Mouse (Mus musculus): ENCODE measurements at regions not wholly inside any gene's neighbourhood (a gene's known extent, or its start where the extent isn't known, plus 50 kb on each side); places are given as distances from the start of the nearest gene placed in this dataset.

DNA sequence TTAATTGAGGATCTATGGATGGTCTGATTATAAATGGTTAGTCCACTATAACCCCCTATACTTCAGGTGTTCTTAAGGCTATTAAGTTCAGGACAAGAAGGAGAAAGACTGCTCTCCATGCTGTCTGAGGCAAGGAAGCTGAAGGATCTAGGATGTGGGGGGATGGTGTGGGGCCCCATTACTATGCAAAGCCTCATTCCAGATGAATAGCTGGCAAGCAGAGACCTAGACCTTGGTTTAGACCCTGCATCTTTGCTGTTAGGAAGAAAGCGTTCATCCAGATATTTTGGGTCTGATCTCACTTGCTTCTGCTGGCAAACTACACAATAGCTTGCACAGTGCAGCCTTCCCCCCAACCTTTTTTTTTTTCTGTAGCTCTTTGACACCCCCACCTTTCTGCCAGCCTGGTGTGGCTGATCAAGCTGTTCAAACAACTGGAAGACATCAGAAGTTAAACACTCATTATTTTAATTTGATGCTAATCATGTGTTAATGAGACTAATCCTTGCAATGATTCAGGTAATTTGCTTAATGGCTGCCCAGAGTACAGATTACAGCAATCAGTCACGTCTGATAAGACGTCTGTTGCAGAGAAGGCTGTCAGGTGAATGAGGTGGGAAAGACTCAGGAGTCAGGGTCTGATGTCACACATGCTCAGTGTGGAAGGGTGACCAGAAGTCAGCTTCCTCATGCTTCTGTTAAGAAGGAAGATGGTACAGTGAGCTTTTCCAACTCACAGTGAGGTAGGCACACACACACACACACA is 80.9 kb upstream of the Gk2 start:
- H3K4me1 ChIP-seq (ENCODE audit: control insufficient read depth, insufficient read depth, low read length), result no peaks in the 10 kb centered on the region
- no peak overlapping the region for H3K4me3 ChIP-seq (replicated peaks; ENCODE audit: control insufficient read depth, low read depth, low read length)
- WGBS, result 36% methylated on average over 3 of the region's 3 CpGs
- H3K27ac ChIP-seq (ENCODE audit: control insufficient read depth, insufficient read depth, low read depth, low read length, poor library complexity), result no peak overlapping the region
- TF ChIP-seq CTCF (IDR thresholded peaks at IDR 0.05; ENCODE audit: control insufficient read depth, insufficient read depth, low read length) (no peak), POLR2A (IDR thresholded peaks at IDR 0.05; ENCODE audit: borderline replicate concordance, control insufficient read depth, low read depth, low read length) (no peak)

- TF ChIP-seq CTCF (IDR thresholded peaks at IDR 0.05; ENCODE audit: control insufficient read depth, insufficient read depth, low read length), result no peak
- H3K27ac ChIP-seq (ENCODE audit: control insufficient read depth, insufficient read depth, low read depth, low read length, poor library complexity), result no peak overlapping the region
- no peaks in the 10 kb centered on the region for H3K4me1 ChIP-seq (ENCODE audit: control insufficient read depth, insufficient read depth, low read length)
- WGBS, result 76% methylated on average over 5 of the region's 5 CpGs
- H3K4me3 ChIP-seq (replicated peaks; ENCODE audit: control insufficient read depth, low read depth, low read length), result no peak overlapping the region
Measured at GRCm38 (mm10) chr5:97533733-97534132, 76.9 kb upstream of the Gk2 start.

DNA sequence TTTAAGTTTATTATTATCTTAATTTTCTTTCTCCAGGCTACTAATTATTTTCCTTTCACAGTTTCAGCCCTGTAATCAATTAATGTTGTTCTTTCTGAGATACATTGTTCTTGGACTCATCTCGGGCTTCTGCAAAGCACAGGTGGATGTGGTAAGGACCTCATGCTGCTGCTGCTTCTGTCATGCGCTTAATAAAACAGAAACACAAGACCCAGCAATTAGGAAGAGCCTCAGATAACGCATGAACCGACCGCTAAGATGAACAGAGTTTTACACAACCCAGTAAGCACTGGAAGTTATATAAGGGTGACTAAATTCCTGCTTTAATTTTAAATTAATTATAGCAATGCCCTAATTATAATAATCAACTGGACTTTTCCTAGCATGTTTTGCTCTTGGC is 70.7 kb upstream of the Gk2 start:
- TF ChIP-seq POLR2A (IDR thresholded peaks at IDR 0.05; ENCODE audit: borderline replicate concordance, control insufficient read depth, low read depth, low read length), result no peak
- TF ChIP-seq CTCF (IDR thresholded peaks at IDR 0.05; ENCODE audit: control insufficient read depth, insufficient read depth, low read length), result no peak
- Histone ChIP-seq H3K4me3 (replicated peaks; ENCODE audit: control insufficient read depth, low read depth, low read length) (no peak overlapping the region), H3K4me1 (ENCODE audit: control insufficient read depth, insufficient read depth, low read length) (no peaks in the 10 kb centered on the region), H3K27ac (ENCODE audit: control insufficient read depth, insufficient read depth, low read depth, low read length, poor library complexity) (no peak overlapping the region)
- 84% methylated on average over 5 of the region's 5 CpGs for WGBS

All from bone marrow, adult 2 months (tissue).